ENCODE assay signal across 8 mouse cellular contexts in genomic region chr3:96172197-96173178, GRCm38 (mm10). TPM values are rescaled to one million over a fixed set of nuclear protein-coding genes. Genes with fewer than 3 reads are reported as not detected.
A peak's percentile ranks its signal among the peaks of the same experiment; 100 is the strongest.
DNase-seq lines count a peak whose midpoint lies in the region; ATAC-seq and TF ChIP-seq lines count a peak whose summit lies in the region.

TSS of gene Sf3b4 (plus strand) at chr3:96172332.

- no peaks in the 10 kb centered on the region for H3K9me3 ChIP-seq in ES-Bruce4 (replicated peaks; ENCODE audit: control insufficient read depth, insufficient read depth, low read length, poor library complexity, severe bottlenecking)
- no peaks in the 10 kb centered on the region for H3K9me3 ChIP-seq in forebrain, embryonic 12.5 days
- H3K9me3 ChIP-seq in heart, postnatal 0 days (replicated peaks; ENCODE audit: control insufficient read depth, low read length), result no peaks in the 10 kb centered on the region

- peak; percentile 94 for ATAC-seq in forebrain, embryonic 12.5 days (ENCODE audit: low FRiP score)
- ATAC-seq in heart, postnatal 0 days (ENCODE audit: insufficient read depth, low read depth), result peak; percentile 94
- peak; percentile 87 for ATAC-seq in neutrophil, adult 5-6 weeks (ENCODE audit: extremely low read depth, insufficient number of reproducible peaks, low FRiP score, poor library complexity, severe bottlenecking)

- TF ChIP-seq POLR2A in ES-Bruce4 (IDR thresholded peaks at IDR 0.05; ENCODE audit: insufficient read depth, low read length), result peak; percentile 68
- peak; percentile 99 for TF ChIP-seq POLR2A in lung, adult 2 months (IDR thresholded peaks at IDR 0.05; ENCODE audit: borderline replicate concordance, extremely low read depth, low read depth, low read length)

- peaks cover 30% of the 10 kb centered on the region for H3K36me3 ChIP-seq in ES-Bruce4 (ENCODE audit: control insufficient read depth, insufficient read depth, low read length, poor library complexity, severe bottlenecking)
- peaks cover 45% of the 10 kb centered on the region for H3K36me3 ChIP-seq in forebrain, embryonic 12.5 days (replicated peaks)
- H3K36me3 ChIP-seq in heart, postnatal 0 days (replicated peaks; ENCODE audit: control insufficient read depth, insufficient read depth, low read length), result peaks cover 31% of the 10 kb centered on the region

- 0 out of 2 replicates have a peak, but pooled peaks have one; percentile 22 for TF ChIP-seq EP300 in ES-Bruce4 (IDR thresholded peaks at IDR 0.05; ENCODE audit: insufficient read depth, low read depth, low read length)
- peak; percentile 80; the same call in 1 of the 2 replicates for TF ChIP-seq EP300 in heart, postnatal 0 days (IDR thresholded peaks at IDR 0.05; ENCODE audit: low read depth)

- peak; percentile 79 for DNase-seq in c-Kit-positive CD71-positive TER-119-negative erythroid progenitor cells, embryonic 14.5 days (ENCODE audit: low read depth)
- DNase-seq in heart, postnatal 0 days (ENCODE audit: low spot score), result peak; percentile 94
- DNase-seq in large intestine, adult 2 months (ENCODE audit: low read depth, low spot score), result peak; percentile 63
- DNase-seq in lung, adult 2 months, result peak; percentile 85
- DNase-seq in thymus, adult 18-20 months, result peak; percentile 77 to 87

- H3K27me3 ChIP-seq in ES-Bruce4 (ENCODE audit: control insufficient read depth, insufficient read depth, low read length, poor library complexity, severe bottlenecking), result no peaks in the 10 kb centered on the region
- H3K27me3 ChIP-seq in forebrain, embryonic 12.5 days, result no peaks in the 10 kb centered on the region
- H3K27me3 ChIP-seq in heart, postnatal 0 days (ENCODE audit: control insufficient read depth, insufficient read depth, low read length), result no peaks in the 10 kb centered on the region

- peak within 1 kb of the TSS; percentile 62 for H3K9ac ChIP-seq in ES-Bruce4 (ENCODE audit: low read depth, poor library complexity, severe bottlenecking)
- H3K9ac ChIP-seq in forebrain, embryonic 12.5 days, result peak within 1 kb of the TSS; percentile 82
- peak within 1 kb of the TSS; percentile 84 for H3K9ac ChIP-seq in heart, postnatal 0 days (replicated peaks; ENCODE audit: low read depth, low read length)

- peak within 1 kb of the TSS; percentile 94 for H3K4me2 ChIP-seq in forebrain, embryonic 12.5 days
- peak within 1 kb of the TSS; percentile 82 for H3K4me2 ChIP-seq in heart, postnatal 0 days (ENCODE audit: low read depth, low read length)

- H3K4me1 ChIP-seq in ES-Bruce4 (ENCODE audit: control insufficient read depth, insufficient read depth, low read length), result peaks cover 5% of the 10 kb centered on the region
- H3K4me1 ChIP-seq in forebrain, embryonic 12.5 days, result peaks cover 37% of the 10 kb centered on the region
- H3K4me1 ChIP-seq in heart, postnatal 0 days (ENCODE audit: control insufficient read depth, insufficient read depth), result peaks cover 22% of the 10 kb centered on the region
- H3K4me1 ChIP-seq in lung, adult 2 months (ENCODE audit: control insufficient read depth, insufficient read depth, low read length), result peaks cover 10% of the 10 kb centered on the region

- under 1% methylated on average over 51 of the region's 58 CpGs for WGBS in forebrain, embryonic 12.5 days
- under 1% methylated on average over 56 of the region's 58 CpGs for WGBS in heart, postnatal 0 days
- under 1% methylated on average over 58 of the region's 58 CpGs for WGBS in large intestine, adult 2 months
- WGBS in lung, adult 2 months, result under 1% methylated on average over 57 of the region's 58 CpGs

- H3K27ac ChIP-seq in ES-Bruce4 (ENCODE audit: insufficient read depth, low read length), result peak within 1 kb of the TSS; percentile 85
- H3K27ac ChIP-seq in forebrain, embryonic 12.5 days, result peak within 1 kb of the TSS; percentile 98
- peak within 1 kb of the TSS; percentile 100 for H3K27ac ChIP-seq in heart, postnatal 0 days (ENCODE audit: low read depth)

- TF ChIP-seq CTCF in ES-Bruce4 (IDR thresholded peaks at IDR 0.05; ENCODE audit: low read depth, low read length), result no peak
- TF ChIP-seq CTCF in heart, postnatal 0 days (IDR thresholded peaks at IDR 0.05; ENCODE audit: low read depth), result no peak
- no peak for TF ChIP-seq CTCF in lung, adult 2 months (IDR thresholded peaks at IDR 0.05; ENCODE audit: insufficient read depth, low read length)

- H3K4me3 ChIP-seq in ES-Bruce4 (ENCODE audit: low read depth, low read length), result peak within 1 kb of the TSS; percentile 93
- peak within 1 kb of the TSS; percentile 62 for H3K4me3 ChIP-seq in forebrain, embryonic 12.5 days (replicated peaks)
- H3K4me3 ChIP-seq in heart, postnatal 0 days (ENCODE audit: low read depth, low read length), result peak within 1 kb of the TSS; percentile 87
- H3K4me3 ChIP-seq in lung, adult 2 months (replicated peaks; ENCODE audit: extremely low read depth, low read depth, low read length), result peak within 1 kb of the TSS; percentile 97

RNA-seq across cellular contexts. Expression of gene Sf3b4, which starts in this region (rescaled TPM):
- polyA plus RNA-seq in ES-Bruce4 (2011; ENCODE audit: insufficient read depth, insufficient read length, low read depth, missing spikeins), result 81.7 and 90.5 TPM in 2 replicates
- 185 and 201 TPM in 2 replicates for polyA plus RNA-seq in forebrain, embryonic 12.5 days (2016; fragmentation: Nextera tagmentation; extraction: Ambion mirVana)
- 34.5 and 41.7 TPM in 2 replicates for total RNA-seq in heart, postnatal 0 days (2014; rRNA removed; ENCODE audit: low replicate concordance)
- 48.3 and 48.6 TPM in 2 replicates for polyA plus RNA-seq in heart, postnatal 0 days (2015; fragmentation: Nextera tagmentation; extraction: Ambion mirVana)
- 48.8 and 56.1 TPM in 2 replicates for polyA plus RNA-seq in large intestine, adult 2 months (2012; rRNA removed)
- 66.2 and 71.6 TPM in 2 replicates for polyA plus RNA-seq in lung, adult 2 months (2012; rRNA removed)
- 17.8 and 18.5 TPM in 2 replicates for total RNA-seq in neutrophil, adult 5-6 weeks (2017)

Comparison
In these comparisons a context has a peak if more than half of its experiments do, and no peak if none do; other contexts are left out.
1. Peak in every context shown above with its lines: DNase-seq, ATAC-seq, H3K4me3 ChIP-seq and H3K27ac ChIP-seq.